Mouse (Mus musculus) bone marrow, adult 2 months (tissue): ENCODE results near the gene Rdh16f2.

Experiments used
- CTCF ChIP-seq: fragments of 200-500 bp; IDR thresholded peaks from 2 replicates; pipeline ENCODE4 v1.5.1; 2011; ENCODE audit warnings: low read length, control low read depth; ENCODE audit not compliant: control insufficient read depth, insufficient read depth
- POLR2A ChIP-seq: fragments of 200-500 bp; IDR thresholded peaks from 2 replicates; pipeline ENCODE4 v1.6.1; 2011; ENCODE audit warnings: low read depth, mild to moderate bottlenecking, control low read depth, low read length, borderline replicate concordance; ENCODE audit not compliant: control insufficient read depth

DNA sequence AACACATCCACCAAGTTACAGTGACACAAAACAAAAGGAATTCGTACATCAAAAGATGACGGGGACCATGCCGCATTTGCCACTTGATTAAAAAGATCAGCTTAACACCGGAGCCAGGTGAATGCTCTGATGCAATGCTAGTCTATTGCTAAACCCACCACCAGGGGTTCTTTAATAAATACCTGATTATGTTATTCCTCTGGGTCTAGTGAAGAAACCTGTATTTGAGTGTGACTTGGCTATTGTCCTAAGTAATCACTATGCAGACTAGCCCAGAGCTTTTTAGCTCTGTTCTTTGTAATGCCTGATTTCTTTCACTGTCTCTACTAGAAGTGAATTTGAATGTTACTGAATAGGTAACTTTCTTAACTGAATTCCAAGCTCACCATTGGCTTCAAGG, 14.8 kb downstream of the Rdh16f2 start:
- no peak for TF ChIP-seq CTCF
- no peak for TF ChIP-seq POLR2A
